Mouse (Mus musculus) ES-E14 (cell line): ENCODE measurements around the gene Pctp.

Experiments
- HCFC1 ChIP-seq: IDR thresholded peaks from 2 replicates; pipeline ENCODE4 v1.6.1; 2012; ENCODE audit warnings: low read length, inconsistent platforms, borderline replicate concordance; ENCODE audit not compliant: insufficient read depth
- MAFK ChIP-seq: IDR thresholded peaks from 2 replicates; pipeline ENCODE4 v1.6.1; 2014; ENCODE audit warnings: mild to moderate bottlenecking, low read depth, low read length, inconsistent platforms; ENCODE audit not compliant: insufficient read depth
- ZNF384 ChIP-seq: IDR thresholded peaks from 2 replicates; pipeline ENCODE4 v1.6.1; 2012; ENCODE audit warnings: low read depth, low read length, inconsistent platforms

- no peak for TF ChIP-seq ZNF384
- no peak for TF ChIP-seq MAFK
- no peak for TF ChIP-seq HCFC1
These were observed 32.0 kb upstream of the Pctp start for GRCm38 (mm10) chr11:90034646-90035045.
